Mouse (Mus musculus) spleen, postnatal 4 days (tissue): ENCODE data around the gene Cep72.
"Not testable (repeated sequence)": the region's sequence is repeated elsewhere in the genome, so short reads cannot be mapped to it uniquely, and the experiment has no call there.

Experiments used
- DNase-seq, 2 experiments: peaks; one replicate each; pipeline ENCODE4 v3.0.0; 2022; ENCODE audit warnings: low spot score in 2 of 2

The Cep72 gene

GRCm38 (mm10) chr13:74030691-74031090, 31.4 kb downstream of the Cep72 start:
- DNase-seq: no peak

- DNase-seq: no peak
These were observed 33.1 kb downstream of the Cep72 start for GRCm38 (mm10) chr13:74029013-74029412.

GRCm38 (mm10) chr13:74028116-74028515, 34.0 kb downstream of the Cep72 start:
- DNase-seq: no peak

- peak in 1 of 2 experiments; percentile 18 for DNase-seq
These were observed 35.9 kb downstream of the Cep72 start for GRCm38 (mm10) chr13:74026215-74026614.

- no peak for DNase-seq
These were observed 36.7 kb downstream of the Cep72 start for GRCm38 (mm10) chr13:74025151-74026081.

GRCm38 (mm10) chr13:74019006-74019405, 43.1 kb downstream of the Cep72 start:
- not testable (repeated sequence) for DNase-seq

GRCm38 (mm10) chr13:74017426-74017825, 44.7 kb downstream of the Cep72 start:
- no peak for DNase-seq

GRCm38 (mm10) chr13:74015908-74016307, 46.2 kb downstream of the Cep72 start:
- no peak for DNase-seq

- DNase-seq: no peak
These were observed 51.4 kb downstream of the Cep72 start for GRCm38 (mm10) chr13:74010678-74011077.

- peak; percentile 27 to 69 for DNase-seq
These were observed 52.1 kb downstream of the Cep72 start for GRCm38 (mm10) chr13:74009791-74010614.

- DNase-seq: peak; percentile 92 to 94
These were observed 53.0 kb downstream of the Cep72 start, which contains the start of gene Tppp for GRCm38 (mm10) chr13:74008948-74009718. Tppp (plus strand) TSS chr13:74009407.

- DNase-seq: not testable (repeated sequence)
These were observed 53.9 kb downstream of the Cep72 start for GRCm38 (mm10) chr13:74008216-74008615.

GRCm38 (mm10) chr13:74006881-74007280, 55.2 kb downstream of the Cep72 start:
- DNase-seq: not testable (repeated sequence)

GRCm38 (mm10) chr13:74001492-74001891, 60.6 kb downstream of the Cep72 start:
- DNase-seq: no peak

GRCm38 (mm10) chr13:74000961-74001360, 61.1 kb downstream of the Cep72 start:
- DNase-seq: no peak

GRCm38 (mm10) chr13:74000519-74000918, 61.6 kb downstream of the Cep72 start:
- no peak for DNase-seq

GRCm38 (mm10) chr13:73996456-73996855, 65.6 kb downstream of the Cep72 start:
- DNase-seq: no peak

- DNase-seq: no peak
These were observed 70.8 kb downstream of the Cep72 start for GRCm38 (mm10) chr13:73991267-73991666.

GRCm38 (mm10) chr13:73990761-73991160, 71.3 kb downstream of the Cep72 start:
- DNase-seq: no peak

- DNase-seq: no peak
These were observed 71.8 kb downstream of the Cep72 start for GRCm38 (mm10) chr13:73990325-73990724.
